Mouse (Mus musculus): ENCODE data around the gene Plekhj1. TPM values are rescaled to one million over a fixed set of nuclear protein-coding genes. Genes with fewer than 3 reads are reported as not detected.
"Not testable (repeated sequence)": the region's sequence is repeated elsewhere in the genome, so short reads cannot be mapped to it uniquely, and the experiment has no call there.

The Plekhj1 gene
- polyA plus RNA-seq, 1 experiment from 2014 or later: 107 TPM

- not testable (repeated sequence) for H3K27ac ChIP-seq (replicated peaks; ENCODE audit: low read depth, low read length); H3K27me3 ChIP-seq (ENCODE audit: control insufficient read depth, insufficient read depth, low read length); H3K9me3 ChIP-seq (ENCODE audit: control insufficient read depth, low read length); H3K4me1 ChIP-seq (ENCODE audit: control insufficient read depth, insufficient read depth, low read length); DNase-seq; H3K9ac ChIP-seq (replicated peaks; ENCODE audit: low read length); ATAC-seq (ENCODE audit: low FRiP score, low TSS enrichment)
- WGBS: 84% methylated on average over 7 of the region's 9 CpGs
- H3K4me2 ChIP-seq (ENCODE audit: low read length): peak overlapping the region; percentile 92
- H3K36me3 ChIP-seq (ENCODE audit: control insufficient read depth, insufficient read depth, low read length): peaks cover 24% of the 10 kb centered on the region
- H3K4me3 ChIP-seq (replicated peaks; ENCODE audit: low read depth, low read length): peak overlapping the region; percentile 74; the same call in 1 of the 2 replicates
Observed at GRCm38 (mm10) chr10:80828587-80828986, 30.2 kb upstream of the Plekhj1 start.

GRCm38 (mm10) chr10:80827870-80828420 is 29.5 kb upstream of the Plekhj1 start:
- Histone ChIP-seq H3K4me3 (replicated peaks; ENCODE audit: low read depth, low read length) (peak overlapping the region; percentile 74), H3K4me1 (ENCODE audit: control insufficient read depth, insufficient read depth, low read length) (peaks cover 10% of the 10 kb centered on the region), H3K4me2 (ENCODE audit: low read length) (peak overlapping the region; percentile 92), H3K9ac (replicated peaks; ENCODE audit: low read length) (peak overlapping the region; percentile 84; the same call in 1 of the 2 replicates), H3K36me3 (ENCODE audit: control insufficient read depth, insufficient read depth, low read length) (peaks cover 24% of the 10 kb centered on the region), H3K27me3 (ENCODE audit: control insufficient read depth, insufficient read depth, low read length) (no peaks in the 10 kb centered on the region), H3K27ac (replicated peaks; ENCODE audit: low read depth, low read length) (no peak overlapping the region), H3K9me3 (ENCODE audit: control insufficient read depth, low read length) (no peaks in the 10 kb centered on the region)
- DNase-seq: no peak
- ATAC-seq (ENCODE audit: low FRiP score, low TSS enrichment): no peak
- 80% methylated on average over 10 of the region's 10 CpGs for WGBS

DNA sequence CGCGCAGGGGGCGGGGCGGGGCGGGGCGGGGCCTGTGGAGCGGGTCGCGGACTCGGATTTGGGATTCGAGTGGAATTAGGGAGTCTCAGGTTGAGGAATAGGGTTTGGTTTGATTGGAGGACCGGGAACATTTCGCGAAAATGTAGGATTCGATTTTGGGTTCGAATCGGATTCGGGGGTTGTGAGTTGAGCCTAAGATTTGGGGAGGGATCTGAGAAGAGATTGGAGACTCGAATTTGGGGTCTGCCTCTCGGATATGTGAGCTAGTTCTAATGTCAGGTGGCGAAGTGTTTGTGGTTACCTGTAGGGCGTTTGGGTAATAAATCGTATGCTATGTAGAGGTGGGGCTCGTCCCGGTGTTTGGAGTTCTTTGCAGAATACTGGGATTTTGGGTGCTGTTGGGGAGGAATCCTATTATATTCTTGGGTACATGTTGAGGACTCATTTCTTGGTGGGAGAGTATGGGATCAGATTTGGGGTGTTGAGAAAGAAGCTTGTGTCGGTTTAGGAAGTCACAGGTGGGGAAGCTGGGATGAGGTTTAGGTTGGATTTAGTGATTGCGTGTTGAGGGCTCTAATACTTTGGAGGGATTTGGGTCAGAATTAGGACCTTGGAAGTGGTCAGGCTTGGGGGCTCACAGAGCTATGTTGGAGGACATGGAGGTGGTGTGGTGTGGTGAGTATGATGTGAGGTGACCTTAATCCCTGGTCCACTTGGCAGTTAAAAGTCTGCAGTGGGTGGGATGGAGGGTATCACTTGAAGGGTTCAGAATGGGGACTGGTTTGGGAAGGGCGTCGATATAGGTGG is 28.8 kb upstream of the Plekhj1 start:
- Histone ChIP-seq H3K27ac (replicated peaks; ENCODE audit: low read depth, low read length) (peak overlapping the region; percentile 92), H3K27me3 (ENCODE audit: control insufficient read depth, insufficient read depth, low read length) (no peaks in the 10 kb centered on the region), H3K4me3 (replicated peaks; ENCODE audit: low read depth, low read length) (peak overlapping the region; percentile 74), H3K36me3 (ENCODE audit: control insufficient read depth, insufficient read depth, low read length) (peaks cover 24% of the 10 kb centered on the region), H3K4me2 (ENCODE audit: low read length) (peak overlapping the region; percentile 92), H3K9me3 (ENCODE audit: control insufficient read depth, low read length) (no peaks in the 10 kb centered on the region), H3K4me1 (ENCODE audit: control insufficient read depth, insufficient read depth, low read length) (peaks cover 10% of the 10 kb centered on the region), H3K9ac (replicated peaks; ENCODE audit: low read length) (peak overlapping the region; percentile 84)
- DNase-seq: no peak
- 7% methylated on average over 29 of the region's 29 CpGs for WGBS
- ATAC-seq (ENCODE audit: low FRiP score, low TSS enrichment): no peak

DNA sequence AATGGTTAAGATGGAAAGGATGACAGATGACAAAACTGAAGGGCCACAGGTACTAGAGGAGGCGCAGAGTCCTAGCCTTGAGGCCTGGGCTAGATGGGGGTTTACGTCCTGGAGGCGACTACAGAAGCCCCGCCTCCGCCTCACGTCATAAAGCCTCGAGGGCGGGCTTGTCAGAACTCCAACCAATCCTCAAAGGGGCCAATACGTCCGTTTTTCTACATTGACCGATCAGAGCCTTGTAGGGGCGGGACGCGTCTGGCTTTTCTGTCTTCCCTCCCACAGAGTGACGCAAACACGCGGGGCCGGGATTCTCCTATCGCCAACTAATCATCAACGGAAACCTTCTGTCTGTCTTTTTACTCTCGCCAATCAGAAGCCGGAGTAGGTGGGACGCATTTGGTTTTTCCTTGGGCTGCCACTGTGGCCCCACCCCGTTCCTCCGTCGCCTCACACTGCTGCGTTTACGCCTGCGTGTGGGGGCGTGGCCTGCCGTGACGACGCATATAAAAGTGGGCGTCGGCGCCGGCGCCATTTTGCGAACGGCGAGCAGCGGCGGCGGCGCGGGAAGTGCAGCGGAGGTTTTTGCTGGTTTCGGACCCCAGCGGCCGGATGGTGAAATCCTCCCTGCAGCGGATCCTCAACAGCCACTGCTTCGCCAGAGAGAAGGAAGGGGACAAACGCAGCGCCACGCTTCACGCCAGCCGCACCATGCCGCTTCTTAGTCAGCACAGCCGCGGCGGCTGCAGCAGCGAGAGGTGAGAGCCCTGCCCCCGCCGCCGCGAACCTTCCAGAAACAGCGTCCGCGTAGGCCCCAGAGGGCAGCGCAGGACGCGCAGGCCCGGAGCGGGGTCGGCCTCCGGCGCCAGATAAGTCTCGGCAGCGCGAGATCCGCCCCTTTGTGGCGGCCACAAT is 28.0 kb upstream of the Plekhj1 start, which contains the start of gene Oaz1:
Oaz1 (plus strand) TSS at position 506 of the 912 bp plus-strand sequence.
- peak within 1 kb of the TSS; percentile 92 for H3K4me2 ChIP-seq (ENCODE audit: low read length)
- peak within 1 kb of the TSS; percentile 74 for H3K4me3 ChIP-seq (replicated peaks; ENCODE audit: low read depth, low read length)
- peak; percentile 97 for ATAC-seq (ENCODE audit: low FRiP score, low TSS enrichment)
- WGBS: under 1% methylated on average over 74 of the region's 82 CpGs
- H3K27me3 ChIP-seq (ENCODE audit: control insufficient read depth, insufficient read depth, low read length): no peaks in the 10 kb centered on the region
- no peaks in the 10 kb centered on the region for H3K9me3 ChIP-seq (ENCODE audit: control insufficient read depth, low read length)
- H3K27ac ChIP-seq (replicated peaks; ENCODE audit: low read depth, low read length): peak within 1 kb of the TSS; percentile 92
- DNase-seq: peak; percentile 99
- peaks cover 20% of the 10 kb centered on the region for H3K36me3 ChIP-seq (ENCODE audit: control insufficient read depth, insufficient read depth, low read length)
- peaks cover 10% of the 10 kb centered on the region for H3K4me1 ChIP-seq (ENCODE audit: control insufficient read depth, insufficient read depth, low read length)
- H3K9ac ChIP-seq (replicated peaks; ENCODE audit: low read length): peak within 1 kb of the TSS; percentile 84

- H3K36me3 ChIP-seq (ENCODE audit: control insufficient read depth, insufficient read depth, low read length): peaks cover 9% of the 10 kb centered on the region
- 82% methylated on average over 2 of the region's 2 CpGs for WGBS
Observed at GRCm38 (mm10) chr10:80824827-80825226, 26.4 kb upstream of the Plekhj1 start.

GRCm38 (mm10) chr10:80823847-80824643 is 25.6 kb upstream of the Plekhj1 start:
- Histone ChIP-seq H3K9me3 (ENCODE audit: control insufficient read depth, low read length) (no peaks in the 10 kb centered on the region), H3K9ac (replicated peaks; ENCODE audit: low read length) (no peak overlapping the region), H3K36me3 (ENCODE audit: control insufficient read depth, insufficient read depth, low read length) (peaks cover under 1% of the 10 kb centered on the region; the same call in 1 of the 2 replicates), H3K4me2 (ENCODE audit: low read length) (no peak overlapping the region), H3K27me3 (ENCODE audit: control insufficient read depth, insufficient read depth, low read length) (no peaks in the 10 kb centered on the region), H3K4me3 (replicated peaks; ENCODE audit: low read depth, low read length) (no peak overlapping the region), H3K27ac (replicated peaks; ENCODE audit: low read depth, low read length) (no peak overlapping the region), H3K4me1 (ENCODE audit: control insufficient read depth, insufficient read depth, low read length) (peaks cover 10% of the 10 kb centered on the region)
- ATAC-seq (ENCODE audit: low FRiP score, low TSS enrichment) (no peak), DNase-seq (no peak)
- 71% methylated on average over 8 of the region's 8 CpGs for WGBS

More at GRCm38 (mm10) chr10:80824827-80825226, 26.4 kb upstream of the Plekhj1 start:
- Histone ChIP-seq H3K9ac (replicated peaks; ENCODE audit: low read length) (no peak overlapping the region), H3K9me3 (ENCODE audit: control insufficient read depth, low read length) (no peaks in the 10 kb centered on the region), H3K4me3 (replicated peaks; ENCODE audit: low read depth, low read length) (no peak overlapping the region), H3K4me2 (ENCODE audit: low read length) (no peak overlapping the region), H3K4me1 (ENCODE audit: control insufficient read depth, insufficient read depth, low read length) (peaks cover 10% of the 10 kb centered on the region), H3K27me3 (ENCODE audit: control insufficient read depth, insufficient read depth, low read length) (no peaks in the 10 kb centered on the region), H3K27ac (replicated peaks; ENCODE audit: low read depth, low read length) (no peak overlapping the region)
- no peak for DNase-seq
- no peak for ATAC-seq (ENCODE audit: low FRiP score, low TSS enrichment)

- Histone ChIP-seq H3K4me2 (ENCODE audit: low read length) (no peak overlapping the region), H3K9ac (replicated peaks; ENCODE audit: low read length) (no peak overlapping the region), H3K4me3 (replicated peaks; ENCODE audit: low read depth, low read length) (no peak overlapping the region), H3K36me3 (ENCODE audit: control insufficient read depth, insufficient read depth, low read length) (no peaks in the 10 kb centered on the region), H3K9me3 (ENCODE audit: control insufficient read depth, low read length) (no peaks in the 10 kb centered on the region), H3K4me1 (ENCODE audit: control insufficient read depth, insufficient read depth, low read length) (peaks cover 10% of the 10 kb centered on the region), H3K27ac (replicated peaks; ENCODE audit: low read depth, low read length) (no peak overlapping the region), H3K27me3 (ENCODE audit: control insufficient read depth, insufficient read depth, low read length) (no peaks in the 10 kb centered on the region)
- no peak for DNase-seq
- 85% methylated on average over 1 of the region's 1 CpGs for WGBS
- no peak for ATAC-seq (ENCODE audit: low FRiP score, low TSS enrichment)
Observed at GRCm38 (mm10) chr10:80823316-80823715, 24.9 kb upstream of the Plekhj1 start.

GRCm38 (mm10) chr10:80822528-80822927 is 24.1 kb upstream of the Plekhj1 start:
- H3K4me1 ChIP-seq (ENCODE audit: control insufficient read depth, insufficient read depth, low read length): peaks cover 3% of the 10 kb centered on the region
- no peaks in the 10 kb centered on the region for H3K36me3 ChIP-seq (ENCODE audit: control insufficient read depth, insufficient read depth, low read length)
- H3K4me2 ChIP-seq (ENCODE audit: low read length): no peak overlapping the region
- no peaks in the 10 kb centered on the region for H3K27me3 ChIP-seq (ENCODE audit: control insufficient read depth, insufficient read depth, low read length)
- DNase-seq (no peak), ATAC-seq (ENCODE audit: low FRiP score, low TSS enrichment) (no peak)
- no peak overlapping the region for H3K4me3 ChIP-seq (replicated peaks; ENCODE audit: low read depth, low read length)
- no peak overlapping the region for H3K27ac ChIP-seq (replicated peaks; ENCODE audit: low read depth, low read length)
- 92% methylated on average over 5 of the region's 5 CpGs for WGBS
- no peaks in the 10 kb centered on the region for H3K9me3 ChIP-seq (ENCODE audit: control insufficient read depth, low read length)
- no peak overlapping the region for H3K9ac ChIP-seq (replicated peaks; ENCODE audit: low read length)
